Mouse (Mus musculus) cerebellum, adult 18-20 months (tissue): ENCODE results near the gene Hspg2.

Source experiments
- DNase-seq, 2 experiments: peaks; one replicate each; pipeline ENCODE4 v3.0.0; 2021

The Hspg2 gene

GRCm38 (mm10) chr4:137503509-137503971 lies 35.0 kb downstream of the Hspg2 start:
- DNase-seq: no peak

- no peak for DNase-seq
These were observed 38.1 kb downstream of the Hspg2 start for GRCm38 (mm10) chr4:137506629-137507028.

- no peak for DNase-seq
These were observed 41.0 kb downstream of the Hspg2 start for GRCm38 (mm10) chr4:137509528-137509927.

GRCm38 (mm10) chr4:137510021-137510696 lies 41.6 kb downstream of the Hspg2 start:
- DNase-seq: no peak

- no peak for DNase-seq
These were observed 44.3 kb downstream of the Hspg2 start for GRCm38 (mm10) chr4:137512897-137513296.

GRCm38 (mm10) chr4:137517989-137518691 lies 49.6 kb downstream of the Hspg2 start:
- DNase-seq: no peak

- DNase-seq: no peak
These were observed 50.2 kb downstream of the Hspg2 start for GRCm38 (mm10) chr4:137518746-137519145.

GRCm38 (mm10) chr4:137520346-137520745 lies 51.8 kb downstream of the Hspg2 start:
- DNase-seq: peak in 1 of 2 experiments; percentile 24

GRCm38 (mm10) chr4:137521966-137522365 lies 53.4 kb downstream of the Hspg2 start:
- DNase-seq: peak; percentile 68 to 71

- no peak for DNase-seq
These were observed 56.9 kb downstream of the Hspg2 start for GRCm38 (mm10) chr4:137525426-137525825.

GRCm38 (mm10) chr4:137527368-137527767 lies 58.8 kb downstream of the Hspg2 start:
- DNase-seq: no peak

GRCm38 (mm10) chr4:137527872-137528271 lies 59.3 kb downstream of the Hspg2 start:
- no peak for DNase-seq

- no peak for DNase-seq
These were observed 71.8 kb downstream of the Hspg2 start for GRCm38 (mm10) chr4:137540356-137540755.

GRCm38 (mm10) chr4:137542968-137543367 lies 74.4 kb downstream of the Hspg2 start:
- no peak for DNase-seq

GRCm38 (mm10) chr4:137545568-137545967 lies 77.0 kb downstream of the Hspg2 start:
- no peak for DNase-seq

GRCm38 (mm10) chr4:137546003-137546525 lies 77.5 kb downstream of the Hspg2 start:
- DNase-seq: peak; percentile 46 to 51

GRCm38 (mm10) chr4:137553466-137553865 lies 84.9 kb downstream of the Hspg2 start:
- peak; percentile 64 to 67 for DNase-seq

GRCm38 (mm10) chr4:137556673-137557210 lies 88.2 kb downstream of the Hspg2 start:
- no peak for DNase-seq

- no peak for DNase-seq
These were observed 101.3 kb downstream of the Hspg2 start for GRCm38 (mm10) chr4:137569873-137570272.

- DNase-seq: no peak
These were observed 105.9 kb downstream of the Hspg2 start, which contains the start of gene Ldlrad2 for GRCm38 (mm10) chr4:137574469-137574868. Gene Ldlrad2, minus strand, starts transcription at chr4:137574569.

GRCm38 (mm10) chr4:137577486-137577885 lies 108.9 kb downstream of the Hspg2 start:
- no peak for DNase-seq

GRCm38 (mm10) chr4:137578181-137578845 lies 109.7 kb downstream of the Hspg2 start:
- DNase-seq: peak; percentile 82 to 87

- DNase-seq: no peak
These were observed 111.2 kb downstream of the Hspg2 start for GRCm38 (mm10) chr4:137579789-137580188.
